Mouse (Mus musculus) right cerebral cortex, postnatal 10 days (tissue): ENCODE measurements around the gene Nfix.

Experiments
- DNase-seq, 2 experiments: peaks; one replicate each; pipeline ENCODE4 v3.0.0; 2021; ENCODE audit warnings: low spot score in 2 of 2

Nfix gene

DNA sequence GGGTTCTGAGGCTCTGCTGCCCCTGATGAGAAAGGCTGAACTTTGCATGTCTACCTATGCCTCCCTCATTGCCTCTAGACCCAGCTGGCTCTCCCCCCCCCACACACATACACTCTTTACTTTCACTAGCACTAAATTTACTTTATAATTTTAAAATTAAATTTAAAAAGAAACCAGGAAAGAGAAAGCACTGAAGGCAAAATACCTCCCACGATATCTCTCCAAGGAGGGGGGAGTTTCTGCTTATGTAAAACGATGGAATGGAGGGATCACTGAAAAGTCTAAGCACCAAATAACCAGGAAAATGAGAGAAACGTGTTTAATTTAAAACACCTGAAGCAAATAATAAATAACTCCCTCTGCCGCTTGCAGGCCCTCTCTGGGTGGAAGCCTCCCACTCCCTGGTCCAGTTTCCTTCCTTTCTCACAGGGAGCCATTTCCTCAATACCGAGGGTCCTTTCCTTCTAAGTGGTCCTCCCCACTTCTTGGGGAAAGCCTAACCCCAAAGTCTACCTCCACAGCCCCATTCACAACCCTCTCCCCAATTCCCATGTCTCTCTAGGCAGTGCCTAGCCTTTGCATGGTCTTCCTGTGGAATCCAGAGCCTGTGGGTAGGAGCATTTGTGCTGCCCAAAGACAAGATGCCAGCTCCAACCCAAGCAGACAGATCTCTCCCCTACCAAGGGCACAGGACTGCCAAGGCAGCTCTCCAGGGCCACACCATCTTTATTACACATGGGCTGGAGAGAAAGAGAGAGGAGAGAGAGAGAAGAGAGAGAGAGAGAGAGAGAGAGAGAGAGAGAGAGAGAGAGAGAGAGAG is 18.2 kb downstream of the Nfix start:
- DNase-seq, result no peak

DNA sequence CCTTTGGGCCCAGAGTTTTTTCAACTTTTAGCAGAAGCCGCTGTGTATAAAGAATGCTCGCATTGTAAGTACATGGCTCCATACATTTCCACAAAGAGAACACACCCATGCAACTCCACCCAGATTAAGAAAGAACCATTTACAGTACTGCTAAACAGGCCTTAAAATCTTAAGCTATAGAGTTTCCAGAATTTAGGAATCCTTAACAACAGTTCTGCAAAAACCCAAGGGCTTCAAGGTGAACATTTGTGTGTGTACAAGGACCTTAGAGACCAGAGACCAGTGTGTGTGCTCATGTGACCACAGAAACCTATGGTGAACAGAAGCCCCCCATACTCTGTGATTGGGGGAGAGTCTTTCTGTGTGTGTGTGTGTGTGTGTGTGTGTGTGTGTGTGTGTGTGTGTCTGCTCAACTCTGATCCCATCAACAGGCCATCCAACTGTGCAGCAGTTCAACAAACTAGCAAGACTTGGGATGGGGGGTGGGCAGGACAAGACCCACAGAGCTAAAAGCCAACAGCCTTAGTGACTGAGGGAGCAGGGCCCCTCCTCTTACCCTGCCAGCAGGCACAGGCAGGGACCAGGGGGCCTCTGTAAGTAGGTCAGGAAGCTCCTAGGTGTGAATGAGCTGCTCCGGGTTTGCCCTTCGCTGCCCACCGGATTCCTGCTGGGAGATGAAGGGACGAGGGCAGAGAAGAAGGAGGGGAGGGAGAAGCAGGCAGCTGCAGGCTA is 19.0 kb downstream of the Nfix start:
- DNase-seq, result no peak

DNA sequence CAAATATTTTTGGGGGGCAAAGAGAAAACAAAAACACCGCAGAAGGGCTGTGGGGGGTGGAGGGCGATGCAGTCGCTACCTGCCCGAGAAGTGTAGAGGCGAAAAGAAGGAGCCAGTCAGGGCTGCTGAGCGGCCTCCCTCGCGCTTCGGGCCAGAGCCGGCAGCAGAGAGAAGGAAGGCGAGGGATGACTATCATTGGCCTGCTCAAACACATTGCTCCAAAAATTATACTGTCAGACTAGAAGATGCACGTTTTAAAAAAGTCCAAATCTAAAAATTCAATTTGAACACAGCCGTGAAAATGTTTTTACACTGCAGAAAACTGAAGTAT is 20.0 kb downstream of the Nfix start:
- no peak for DNase-seq

DNA sequence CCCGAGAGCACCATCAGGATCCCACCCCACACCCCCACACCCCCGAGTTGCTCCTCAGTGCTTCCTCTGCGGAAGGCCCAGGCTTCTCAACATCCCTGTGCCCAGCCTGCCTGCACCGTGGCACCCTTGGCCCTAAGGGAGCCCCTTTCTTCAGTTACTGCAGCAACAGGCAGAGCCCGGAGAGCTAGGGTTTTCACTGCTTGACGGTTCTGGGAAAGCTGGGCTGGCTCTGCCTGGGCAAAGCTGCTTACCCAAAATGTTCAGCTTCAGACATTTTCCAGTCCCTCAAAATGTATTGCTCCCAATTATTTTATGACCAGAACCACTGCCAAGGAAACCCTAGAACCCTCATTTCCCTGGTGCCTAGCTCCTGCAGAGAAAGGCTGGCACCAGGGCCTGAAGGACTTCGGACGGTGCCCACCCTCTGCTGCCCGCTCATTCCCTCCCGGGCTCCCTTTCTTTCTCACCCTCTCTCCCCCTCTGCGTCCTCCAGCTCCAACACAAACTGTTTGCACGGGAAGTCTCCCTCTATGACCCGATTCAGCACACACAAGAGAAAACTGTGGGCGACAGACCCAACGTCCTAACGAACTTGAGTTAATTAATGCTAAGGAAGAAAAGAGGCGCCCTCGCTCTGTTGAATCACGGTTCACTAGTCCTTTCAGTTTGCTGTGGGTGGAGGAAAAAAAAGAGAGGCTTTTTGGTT is 20.5 kb downstream of the Nfix start:
- DNase-seq, result peak; percentile 72

DNA sequence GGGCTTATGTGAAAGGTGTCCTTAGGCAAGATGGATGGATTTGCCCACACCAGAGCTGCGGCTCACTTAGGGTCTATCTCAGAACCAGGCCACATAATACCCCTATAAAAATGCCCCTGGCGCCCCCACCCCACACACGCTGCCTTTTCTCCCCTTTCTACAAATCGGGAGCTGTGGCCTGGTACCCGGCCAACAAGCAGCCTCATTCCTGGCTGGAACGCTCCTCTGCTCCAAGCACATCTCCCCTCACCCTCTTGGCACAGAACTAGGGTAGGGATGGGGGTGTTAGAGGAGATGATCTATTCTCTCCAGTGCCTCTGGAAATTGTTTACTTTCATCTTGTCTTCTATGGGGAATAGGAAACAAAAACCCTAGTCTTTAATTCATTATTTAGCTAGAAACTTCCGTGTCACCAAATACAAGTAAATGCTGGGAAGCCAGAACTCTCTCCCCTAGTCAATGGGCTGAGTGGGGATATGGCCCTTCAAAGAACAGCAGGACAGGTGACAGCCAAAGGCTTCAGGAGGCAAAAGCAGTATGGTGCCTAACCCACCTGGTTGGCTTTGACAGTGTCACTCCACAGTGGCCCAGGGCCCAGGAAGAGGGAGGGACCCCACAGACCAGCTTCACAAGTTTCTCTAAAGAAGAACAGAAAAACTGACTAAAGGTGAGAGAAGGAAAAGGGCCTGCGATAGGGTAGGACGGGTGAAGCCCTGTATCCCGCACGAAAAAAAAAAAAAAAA is 21.3 kb downstream of the Nfix start:
- peak in 1 of 2 experiments; percentile 75 for DNase-seq

DNA sequence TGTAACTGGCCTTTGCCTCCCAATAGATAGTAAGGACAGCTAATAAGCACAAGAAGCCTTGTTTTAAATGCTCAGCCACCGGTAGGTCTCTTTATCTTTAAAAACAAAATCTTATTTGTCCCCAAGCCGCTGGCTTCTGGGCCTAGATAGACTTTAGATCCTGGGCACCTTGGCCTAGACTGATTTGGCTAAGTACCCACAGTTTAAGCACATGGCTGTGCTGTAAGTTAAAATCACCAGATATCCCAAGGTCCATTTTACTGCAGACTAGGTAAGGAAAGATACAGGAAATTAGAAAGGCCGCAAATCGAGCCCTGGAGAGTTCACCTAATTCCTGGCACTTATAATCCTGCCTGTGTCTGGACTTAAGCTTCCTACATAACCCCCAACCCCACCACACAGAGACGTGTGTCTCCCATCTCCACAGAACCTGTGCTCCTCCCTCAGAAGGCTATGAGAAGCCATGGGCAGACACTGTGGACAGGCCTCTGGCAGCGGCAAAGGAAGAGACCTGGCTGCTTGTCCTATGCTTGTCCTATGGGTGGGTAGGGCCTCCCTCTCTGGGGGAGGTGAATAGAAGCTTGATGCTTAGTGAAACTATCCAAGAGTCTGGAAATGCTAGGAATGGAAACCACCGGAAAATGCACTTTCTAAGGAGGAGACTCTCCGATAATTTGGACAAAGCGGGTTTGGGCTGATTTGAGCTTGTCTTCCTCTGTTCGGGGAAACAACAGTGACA is 22.1 kb downstream of the Nfix start:
- DNase-seq, result no peak

DNA sequence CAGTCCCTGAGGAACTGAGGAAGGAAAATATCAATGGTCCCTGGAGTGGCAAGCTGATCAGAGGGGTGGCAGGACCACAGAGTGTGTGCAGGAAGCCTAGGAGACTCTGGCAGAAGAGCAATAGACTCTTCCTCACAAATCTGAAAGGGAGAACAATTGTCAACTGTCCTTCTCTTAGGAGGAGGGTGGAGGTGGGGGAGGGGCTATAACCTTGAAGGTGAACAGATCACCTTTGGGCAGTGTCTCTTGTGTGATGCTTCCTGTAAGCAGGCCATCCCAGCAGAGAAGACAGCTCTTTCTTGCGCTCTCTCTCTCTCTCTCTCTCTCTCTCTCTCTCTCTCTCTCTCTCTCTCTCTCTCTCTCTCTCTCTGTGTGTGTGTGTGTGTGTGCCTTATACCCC is 23.6 kb downstream of the Nfix start:
- DNase-seq, result no peak

DNA sequence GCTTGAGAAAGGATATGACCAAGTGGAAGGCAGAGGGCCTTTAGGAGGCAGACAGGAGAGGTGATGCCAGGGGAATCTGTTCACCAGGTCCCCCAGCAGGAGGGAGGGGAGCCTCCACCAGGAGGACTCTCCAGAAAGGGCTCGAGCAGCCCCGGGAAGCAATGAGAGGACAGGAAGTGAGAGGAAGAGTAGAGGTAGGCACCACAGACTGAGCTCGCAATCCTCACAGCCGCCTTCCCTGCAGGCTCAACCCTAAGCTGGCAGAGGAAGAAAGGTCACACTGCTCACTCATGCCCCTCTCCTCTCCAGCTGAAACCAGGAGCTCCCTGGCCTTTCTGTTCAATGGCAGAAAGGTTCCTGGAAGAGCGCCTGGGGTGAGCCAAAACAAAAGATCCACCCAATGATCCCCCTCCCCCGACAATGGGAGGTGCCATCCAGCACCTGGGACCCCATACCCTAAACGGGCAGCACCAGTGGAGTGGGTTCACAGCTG is 24.5 kb downstream of the Nfix start:
- no peak for DNase-seq

DNA sequence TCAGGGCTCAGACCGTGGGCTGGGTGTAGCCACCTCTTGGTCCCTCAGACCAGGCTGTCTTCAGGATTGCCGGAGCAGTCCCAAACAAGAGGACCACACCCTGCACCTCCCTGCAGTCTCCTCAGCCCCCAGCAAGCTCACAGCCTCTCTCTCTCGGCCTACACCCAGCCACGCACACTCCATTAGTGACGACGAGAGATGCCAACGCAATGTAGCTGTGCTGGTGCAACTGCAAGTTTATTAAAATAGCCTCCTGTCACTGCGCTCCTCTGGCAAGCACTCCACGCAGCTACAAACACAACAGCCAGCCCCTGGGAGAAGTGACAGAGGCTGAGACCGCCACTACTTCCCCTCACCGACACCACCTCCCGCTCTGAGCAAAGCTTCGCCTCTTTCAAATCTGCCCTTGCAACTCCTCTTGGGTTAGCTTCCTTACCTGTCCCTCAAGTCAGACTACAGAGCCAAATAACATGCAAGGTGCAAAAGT is 25.0 kb downstream of the Nfix start:
- DNase-seq, result peak; percentile 78 to 86

DNA sequence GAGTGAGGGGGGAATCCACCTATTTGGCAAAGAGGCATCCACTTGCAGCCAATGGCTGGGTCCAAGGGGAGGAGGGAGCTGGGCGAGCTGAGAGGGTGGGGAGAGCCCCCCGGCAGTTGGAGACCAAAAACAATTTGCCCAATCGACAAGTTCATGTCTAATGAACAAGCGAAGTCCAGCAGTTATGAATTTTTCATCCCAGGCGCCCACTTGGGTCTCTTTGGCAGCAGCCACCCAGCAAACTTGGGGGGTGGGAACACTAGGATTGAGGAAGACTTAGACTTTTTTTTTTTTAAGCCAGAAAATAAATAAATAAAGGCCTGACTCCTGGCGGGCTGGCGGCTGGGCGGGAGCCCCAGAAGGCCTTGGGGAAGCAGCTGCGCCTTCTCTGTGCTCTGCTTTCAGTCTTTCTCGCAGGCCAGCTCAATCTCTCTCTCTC is 25.7 kb downstream of the Nfix start:
- DNase-seq, result peak; percentile 84 to 89

DNA sequence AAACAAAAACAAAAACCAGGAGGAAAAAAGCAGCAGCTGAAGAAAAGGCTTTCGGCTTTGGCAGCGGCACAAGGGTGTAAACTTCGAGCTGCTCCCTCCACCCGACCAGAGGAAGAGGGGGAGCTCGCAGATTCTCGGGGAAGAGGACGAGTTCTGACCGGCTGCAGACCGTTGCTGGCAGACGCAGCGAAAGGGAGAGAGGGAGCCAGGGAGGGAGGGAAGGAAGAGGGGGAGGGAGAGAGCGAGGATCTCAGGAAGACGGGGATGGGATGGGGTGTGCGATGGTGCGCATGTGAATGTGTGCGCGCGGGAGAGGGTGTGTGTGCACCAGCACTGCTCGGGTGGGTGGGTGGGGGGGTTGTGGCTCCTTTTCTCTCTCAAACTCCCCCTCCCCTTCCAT is 26.3 kb downstream of the Nfix start:
- DNase-seq, result peak; percentile 93 to 95

DNA sequence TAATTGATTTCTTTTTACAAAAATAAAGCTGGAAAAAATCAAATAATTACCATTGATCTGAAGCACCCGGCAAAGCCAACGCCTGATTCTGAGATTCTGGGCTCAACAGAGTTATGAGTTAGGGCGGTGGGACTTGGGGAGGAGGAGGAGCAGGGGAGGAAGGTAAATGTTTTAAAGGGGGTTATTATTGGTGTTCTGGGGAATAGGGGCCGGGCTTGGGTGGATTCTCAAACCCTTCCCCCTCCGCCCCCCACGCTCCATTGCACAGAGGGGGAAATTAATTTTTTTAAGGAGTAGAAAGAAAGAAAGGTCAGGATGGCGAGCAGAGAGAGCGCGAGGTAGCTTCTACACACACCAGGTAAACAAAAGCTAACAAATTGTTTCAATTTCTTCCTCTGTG is 26.8 kb downstream of the Nfix start:
- DNase-seq, result peak in 1 of 2 experiments; percentile 77

DNA sequence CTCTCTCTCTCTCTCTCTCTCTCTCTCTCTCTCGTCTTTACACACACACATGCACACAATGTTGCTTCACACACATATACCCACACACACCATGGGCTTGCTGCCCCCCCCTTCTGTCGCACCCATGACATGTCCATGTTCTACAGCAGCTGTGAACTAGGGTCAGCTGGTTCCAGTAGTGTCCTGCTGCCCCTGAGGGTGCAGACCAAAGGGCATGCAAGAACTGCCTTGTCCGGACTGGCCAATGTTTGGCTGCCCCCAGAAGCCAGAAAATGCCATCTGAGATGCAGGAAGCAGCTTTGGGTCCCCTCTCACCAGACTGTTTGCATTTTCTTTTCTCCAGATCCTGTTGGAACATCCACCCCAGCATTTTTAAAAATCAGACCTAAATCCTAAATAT is 27.5 kb downstream of the Nfix start:
- DNase-seq, result no peak

DNA sequence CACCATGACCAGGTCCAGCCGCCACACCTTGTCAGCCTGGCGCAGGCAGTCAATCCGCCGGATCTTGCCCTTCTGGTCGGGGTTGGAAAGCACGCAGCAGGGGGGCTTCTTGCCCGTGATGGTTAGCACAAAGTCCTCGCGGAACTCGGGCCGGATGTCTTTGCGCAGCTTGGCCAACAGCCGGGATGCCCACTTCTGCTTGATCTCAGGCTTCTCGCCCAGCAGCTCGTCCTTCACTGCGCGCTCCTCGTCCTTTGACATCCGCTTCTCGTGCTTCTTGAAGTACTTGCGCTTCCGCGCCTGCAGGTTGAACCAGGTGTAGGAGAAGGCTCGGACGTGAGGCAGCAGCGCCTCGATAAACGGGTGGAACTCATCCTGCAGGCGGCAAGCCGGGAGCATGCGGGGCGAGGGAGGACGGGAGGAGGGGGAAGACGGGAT is 28.2 kb downstream of the Nfix start:
- peak in 1 of 2 experiments; percentile 66 for DNase-seq

DNA sequence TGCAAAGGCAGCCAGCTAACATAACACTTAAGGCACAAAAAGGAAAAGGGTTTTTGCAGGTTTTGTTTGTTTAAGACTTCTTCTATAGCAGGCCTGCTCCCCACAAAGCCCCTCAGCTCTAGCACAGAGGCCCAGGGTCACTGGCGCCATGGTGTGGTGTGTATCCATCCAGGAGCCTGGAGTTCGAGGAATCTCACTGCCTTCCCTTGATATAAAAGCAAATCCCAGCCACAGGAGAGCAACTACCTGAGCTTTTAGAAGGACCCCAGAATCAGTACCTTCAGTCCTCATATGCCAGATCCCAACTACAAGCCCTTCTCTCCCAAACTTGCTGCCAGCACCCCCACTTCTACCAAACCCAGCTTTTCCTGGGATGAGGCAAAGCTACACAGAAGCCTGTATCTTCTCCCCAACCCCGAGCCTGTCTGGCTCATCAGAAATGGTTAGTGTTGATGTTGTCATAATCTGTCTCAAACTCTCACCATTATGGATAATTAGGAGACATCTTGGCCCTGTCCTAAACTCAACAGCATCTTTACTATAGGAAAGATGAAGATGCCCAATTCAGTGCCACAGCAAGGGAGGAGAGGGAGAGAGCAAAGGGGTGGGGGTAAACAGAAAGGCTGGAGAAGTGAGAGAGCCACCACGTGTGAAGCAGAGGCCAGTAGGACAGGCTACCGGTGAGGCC is 29.0 kb downstream of the Nfix start:
- DNase-seq, result no peak

DNA sequence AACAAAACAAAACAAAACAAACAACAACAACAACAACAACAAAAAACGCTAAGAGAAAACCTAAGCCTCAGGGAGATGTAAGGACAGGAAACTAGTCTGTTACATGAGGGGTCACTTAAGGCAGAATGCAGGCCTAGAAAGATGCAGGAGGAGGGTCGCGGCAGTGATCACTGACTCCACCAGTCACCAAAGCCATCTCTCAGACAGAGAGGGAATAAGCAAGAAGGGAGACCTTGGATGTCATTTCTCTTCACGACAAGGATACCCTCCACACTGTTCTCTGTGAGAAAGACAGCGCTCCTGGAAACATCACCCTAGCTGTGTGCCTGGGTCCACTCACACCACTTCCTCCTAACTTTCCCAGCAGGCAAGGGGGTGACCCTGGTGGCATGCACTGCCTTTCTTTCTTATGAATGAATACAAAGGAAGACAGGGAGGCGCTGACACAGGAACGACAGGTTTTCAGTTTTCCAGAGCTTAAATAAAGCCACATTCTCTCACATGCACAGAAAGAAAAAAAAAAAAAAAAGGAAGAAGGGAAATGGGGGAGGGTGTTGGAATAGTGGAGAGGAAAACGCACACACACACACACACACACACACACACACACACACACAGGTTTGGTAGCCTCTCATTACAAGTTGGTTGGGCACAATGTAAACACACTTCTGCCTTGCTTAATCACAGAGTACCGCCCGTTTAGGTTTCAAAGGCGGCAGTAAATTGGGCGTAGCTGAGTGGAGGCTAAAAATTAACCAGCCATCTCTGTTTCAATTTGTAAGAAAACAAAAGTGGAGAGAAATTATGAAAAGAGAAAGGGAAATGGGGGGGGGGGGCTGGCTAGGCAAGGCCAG is 29.8 kb downstream of the Nfix start:
- no peak for DNase-seq

DNA sequence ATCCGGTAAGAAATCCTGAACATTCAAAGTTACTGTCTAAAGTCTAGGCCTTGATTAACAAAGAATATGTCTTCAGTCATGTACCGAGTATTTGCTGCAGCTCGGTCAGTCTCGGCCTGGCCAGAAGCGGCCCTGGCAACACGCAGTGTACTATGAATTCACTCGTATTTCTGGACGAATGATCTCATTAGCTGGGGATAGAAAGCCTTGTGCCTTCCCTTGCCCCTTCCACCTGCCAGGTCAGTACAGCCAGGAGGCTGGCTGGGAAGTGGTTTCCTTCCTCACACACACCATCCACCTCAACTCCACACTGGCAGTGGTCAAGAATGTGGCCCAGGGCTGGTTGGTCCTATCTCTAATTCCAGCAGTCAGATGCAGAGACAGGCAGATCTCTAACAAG is 30.8 kb downstream of the Nfix start:
- no peak for DNase-seq

DNA sequence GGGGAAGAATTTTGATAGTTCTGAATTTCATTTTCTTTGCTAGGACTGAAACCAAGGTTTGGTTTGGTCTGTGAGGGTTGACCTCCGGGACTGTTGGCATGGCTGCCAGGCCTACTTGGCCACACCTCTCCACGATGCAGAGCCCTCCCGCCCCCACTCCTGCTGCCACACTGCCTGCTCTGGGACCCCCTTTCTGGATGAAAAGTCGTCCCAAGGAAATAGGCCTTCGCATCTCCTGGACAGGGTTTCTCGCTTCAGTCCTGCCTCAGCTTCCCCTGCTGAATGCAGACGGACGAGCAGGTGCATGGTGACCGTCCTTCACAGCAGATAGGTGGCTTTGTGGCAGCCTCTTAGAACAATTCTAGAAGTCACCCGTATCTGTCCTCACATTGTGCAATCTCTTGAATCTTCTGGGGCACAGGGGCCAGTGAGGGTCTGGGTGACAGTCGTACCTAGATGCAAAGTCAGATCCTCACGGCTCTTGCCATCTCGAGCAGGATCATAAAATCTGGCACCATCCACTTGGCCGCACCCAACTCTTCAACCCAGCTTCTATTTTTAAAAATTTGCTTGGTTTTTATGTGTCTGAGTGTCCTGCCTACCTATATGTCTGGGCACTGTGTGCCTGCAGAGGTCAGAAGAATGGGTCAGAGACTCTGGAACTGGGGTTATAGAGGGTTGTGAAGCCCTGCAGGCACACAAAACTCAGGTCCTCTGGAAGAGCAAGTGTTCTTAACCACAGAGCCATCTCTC is 31.6 kb downstream of the Nfix start:
- DNase-seq, result no peak

DNA sequence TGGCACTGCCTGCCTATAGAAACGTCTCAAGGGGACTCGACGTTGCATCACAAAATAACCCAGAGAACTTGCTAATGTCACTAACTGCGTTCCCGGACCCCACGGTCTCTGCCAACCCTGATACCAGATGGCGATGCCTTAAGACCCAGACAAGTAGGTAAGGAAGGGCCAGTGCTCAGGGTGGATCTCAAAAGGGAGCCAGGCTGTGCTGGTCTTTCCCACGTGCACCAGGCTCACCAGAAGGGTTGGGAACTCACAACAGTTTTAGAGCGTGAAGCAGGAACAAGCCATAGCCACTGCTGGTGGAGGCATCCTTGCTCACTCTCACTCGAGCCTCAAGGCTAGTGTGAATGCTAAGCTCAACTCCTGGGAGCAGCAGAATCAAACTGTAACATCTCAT is 32.9 kb downstream of the Nfix start:
- DNase-seq, result no peak
